Mouse (Mus musculus) spleen, adult 2 months (tissue): ENCODE measurements around the gene Dcpp3.

Experiments used
- CTCF ChIP-seq: fragments of 200-500 bp; IDR thresholded peaks from 2 replicates; pipeline ENCODE4 v1.5.1; 2011; ENCODE audit warnings: mild to moderate bottlenecking, inconsistent platforms; ENCODE audit not compliant: insufficient read depth, insufficient read length, insufficient replicate concordance; ENCODE audit errors: extremely low read depth
- POLR2A ChIP-seq: fragments of 200-500 bp; IDR thresholded peaks from 2 replicates; pipeline ENCODE4 v1.6.1; 2011; ENCODE audit warnings: low read depth, low read length, inconsistent platforms

DNA sequence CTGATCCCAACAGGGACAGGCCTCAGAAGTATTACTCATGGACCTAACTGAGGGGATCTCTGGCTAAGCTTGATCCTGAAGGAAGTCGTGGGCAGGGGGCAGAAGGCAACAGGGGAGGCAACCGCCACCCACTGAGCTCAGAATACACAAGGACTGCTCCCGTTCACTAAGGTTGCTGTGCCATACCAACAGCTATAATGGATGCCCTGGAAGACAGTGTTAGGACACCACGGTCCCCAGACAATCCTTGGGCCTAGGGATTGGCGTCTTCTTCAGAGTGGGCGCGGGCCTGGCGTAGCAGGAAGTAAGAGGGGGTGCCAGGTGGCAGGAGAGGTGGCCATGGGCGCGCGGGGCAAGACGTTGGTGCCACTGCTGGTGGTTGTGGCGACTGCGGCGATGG, 49.5 kb upstream of the Dcpp3 start, which contains the start of gene Prss21:
- TF ChIP-seq CTCF, result no peak
- TF ChIP-seq POLR2A, result no peak
